23 mouse cellular contexts compared by ENCODE assay signal in genomic region chr19:20567039-20567438, GRCm38 (mm10).
DNase-seq lines count a peak whose midpoint lies in the region; ATAC-seq and TF ChIP-seq lines count a peak whose summit lies in the region.
"Had no signal": no experiment of that assay in that cellular context is flagged by ENCODE, and none has a peak within 500 bp of the region (broad histone marks: within the 10 kb centered on the region; RNA-seq: fewer than 3 reads in every experiment).

No protein-coding gene starts in this region.

- peaks cover 3% of the 10 kb centered on the region; the same call in 1 of the 2 replicates for H3K4me1 ChIP-seq in G1E (ENCODE audit: insufficient read depth, low read depth, low read length)
- H3K4me1 ChIP-seq in intestine, embryonic 15.5 days (replicated peaks) = no peaks in the 10 kb centered on the region
- H3K4me1 ChIP-seq in intestine, postnatal 0 days (replicated peaks; ENCODE audit: control insufficient read depth, insufficient read depth, low read length) = no peaks in the 10 kb centered on the region
- H3K4me1 ChIP-seq: embryonic facial prominence, embryonic 10.5 days; embryonic facial prominence, embryonic 12.5 days; forebrain, embryonic 13.5 days; forebrain, embryonic 15.5 days had no signal

- ATAC-seq in G1E (ENCODE audit: extremely low read depth, insufficient number of reproducible peaks, low FRiP score, poor library complexity, severe bottlenecking) = peak; percentile 94
- ATAC-seq in intestine, embryonic 15.5 days = peak; percentile 89
- peak; percentile 77 for ATAC-seq in intestine, postnatal 0 days
- ATAC-seq: activated CD4-positive, CD25-positive, alpha-beta regulatory T cell, adult 4 months; CD4-positive, CD25-positive, alpha-beta regulatory T cell, adult 4 months; forebrain, embryonic 13.5 days; forebrain, embryonic 15.5 days; Patski had no signal

- H3K4me3 ChIP-seq in G1E (ENCODE audit: low read depth, low read length) = no peak overlapping the region
- no peak overlapping the region for H3K4me3 ChIP-seq in intestine, embryonic 15.5 days (replicated peaks)
- no peak overlapping the region for H3K4me3 ChIP-seq in intestine, postnatal 0 days (ENCODE audit: low read depth, low read length)
- H3K4me3 ChIP-seq: embryonic facial prominence, embryonic 10.5 days; embryonic facial prominence, embryonic 12.5 days; forebrain, embryonic 13.5 days; forebrain, embryonic 15.5 days had no signal

- no peaks in the 10 kb centered on the region for H3K9me3 ChIP-seq in G1E (replicated peaks)
- H3K9me3 ChIP-seq in intestine, embryonic 15.5 days = no peaks in the 10 kb centered on the region
- no peaks in the 10 kb centered on the region for H3K9me3 ChIP-seq in intestine, postnatal 0 days (ENCODE audit: control insufficient read depth)
- H3K9me3 ChIP-seq: embryonic facial prominence, embryonic 10.5 days; embryonic facial prominence, embryonic 12.5 days; forebrain, embryonic 13.5 days; forebrain, embryonic 15.5 days had no signal

- no peaks in the 10 kb centered on the region for H3K27me3 ChIP-seq in G1E (ENCODE audit: insufficient read depth, low read length)
- H3K27me3 ChIP-seq in intestine, embryonic 15.5 days (replicated peaks) = no peaks in the 10 kb centered on the region
- no peaks in the 10 kb centered on the region for H3K27me3 ChIP-seq in intestine, postnatal 0 days (replicated peaks; ENCODE audit: control insufficient read depth, insufficient read depth, low read length)
- H3K27me3 ChIP-seq: CH12.LX; embryonic facial prominence, embryonic 12.5 days; forebrain, embryonic 13.5 days; forebrain, embryonic 15.5 days; Patski had no signal

- no peaks in the 10 kb centered on the region for H3K36me3 ChIP-seq in G1E (replicated peaks)
- H3K36me3 ChIP-seq in intestine, embryonic 15.5 days = no peaks in the 10 kb centered on the region
- H3K36me3 ChIP-seq in intestine, postnatal 0 days (ENCODE audit: control insufficient read depth, insufficient read depth) = no peaks in the 10 kb centered on the region
- H3K36me3 ChIP-seq: embryonic facial prominence, embryonic 10.5 days; embryonic facial prominence, embryonic 12.5 days; forebrain, embryonic 15.5 days had no signal

- 65% methylated on average over 2 of the region's 2 CpGs for WGBS in intestine, embryonic 15.5 days
- 38% methylated on average over 2 of the region's 2 CpGs for WGBS in intestine, postnatal 0 days

- TF ChIP-seq CTCF in G1E (IDR thresholded peaks at IDR 0.05; ENCODE audit: low read depth, low read length) = no peak
- TF ChIP-seq CTCF in intestine, postnatal 0 days (IDR thresholded peaks at IDR 0.05; ENCODE audit: low read depth) = no peak

- H3K9ac ChIP-seq in intestine, embryonic 15.5 days = no peak overlapping the region
- no peak overlapping the region for H3K9ac ChIP-seq in intestine, postnatal 0 days (ENCODE audit: low read depth, low read length)
- H3K9ac ChIP-seq: embryonic facial prominence, embryonic 12.5 days; forebrain, embryonic 13.5 days; forebrain, embryonic 15.5 days; forebrain, postnatal 0 days had no signal

- no peak for DNase-seq in G1E (ENCODE audit: low spot score)
- no peak for DNase-seq in gastrocnemius, adult 18-20 months (ENCODE audit: low spot score)
- no peak for DNase-seq in urinary bladder, postnatal 36 days (ENCODE audit: low spot score in 2 of 2)
- DNase-seq in layer of hippocampus, adult 9-10 months (ENCODE audit: low spot score) = no peak
- DNase-seq in left cerebral cortex, postnatal 25 days (ENCODE audit: low spot score in 2 of 2) = no peak
- DNase-seq: adrenal gland, adult 8-10 months; adrenal gland, postnatal 36 days; B cell, adult 2 months; cerebellum, adult 11-12 months; cerebellum, adult 9-10 months; cerebellum, postnatal 10 days; cerebellum, postnatal 25 days; forebrain, postnatal 0 days had no signal

- no peak overlapping the region for H3K27ac ChIP-seq in intestine, embryonic 15.5 days
- no peak overlapping the region for H3K27ac ChIP-seq in intestine, postnatal 0 days (ENCODE audit: low read depth, low read length)
- H3K27ac ChIP-seq: embryonic facial prominence, embryonic 10.5 days; embryonic facial prominence, embryonic 12.5 days; forebrain, embryonic 13.5 days; forebrain, embryonic 15.5 days had no signal

- no peak overlapping the region for H3K4me2 ChIP-seq in intestine, embryonic 15.5 days (replicated peaks)
- H3K4me2 ChIP-seq in intestine, postnatal 0 days (replicated peaks; ENCODE audit: low read depth) = no peak overlapping the region
- H3K4me2 ChIP-seq: embryonic facial prominence, embryonic 12.5 days; forebrain, embryonic 13.5 days; forebrain, embryonic 15.5 days had no signal

- intact Hi-C loops in left cerebral cortex, postnatal 25 days (cut with DNase I) = no loop called here
